Mouse (Mus musculus) urinary bladder, adult 18-20 months (tissue): ENCODE measurements around the gene Anapc2.
"Not testable (repeated sequence)": the region's sequence is repeated elsewhere in the genome, so short reads cannot be mapped to it uniquely, and the experiment has no call there.

Experiments
- DNase-seq, 2 experiments: peaks; one replicate each; pipeline ENCODE4 v3.0.0; 2022; ENCODE audit warnings: low spot score in 2 of 2, mixed read lengths in 2 of 2

The Anapc2 gene

DNA sequence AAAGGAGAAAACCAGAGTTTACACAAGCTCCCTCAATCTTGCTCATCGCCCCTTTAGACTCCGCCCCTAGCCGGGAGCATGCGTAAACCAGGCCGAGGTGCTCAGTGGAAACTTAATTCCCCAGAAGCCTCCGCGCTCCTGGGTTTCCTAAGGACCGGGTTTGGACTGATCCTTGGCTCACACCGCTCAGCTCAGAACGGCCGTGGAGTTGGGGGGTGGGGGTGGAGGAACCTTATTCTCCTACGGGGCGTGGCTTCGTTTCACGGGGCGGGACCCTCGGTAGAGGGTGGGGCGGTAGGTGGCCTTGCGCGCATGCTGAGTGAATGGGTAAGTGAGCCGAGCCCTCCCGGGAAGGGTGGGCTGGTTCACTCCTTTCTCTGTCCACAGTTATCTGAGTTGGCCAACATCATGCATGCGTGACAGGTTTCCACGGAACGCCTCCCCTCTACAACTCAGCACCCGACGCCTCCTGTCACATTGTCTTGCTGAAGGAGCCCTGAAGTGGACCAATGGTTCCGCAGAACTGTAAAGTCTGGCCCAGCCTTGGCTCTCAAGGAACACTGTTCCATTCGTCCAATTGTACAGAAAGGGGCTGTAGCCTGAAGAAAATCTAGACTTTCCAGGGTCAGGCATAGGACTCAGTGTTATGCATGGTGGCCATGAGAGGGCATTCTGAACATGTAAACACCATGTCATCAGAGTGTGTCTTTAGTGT lies 31.4 kb upstream of the Anapc2 start:
- peak in 1 of 2 experiments; percentile 59 for DNase-seq

DNA sequence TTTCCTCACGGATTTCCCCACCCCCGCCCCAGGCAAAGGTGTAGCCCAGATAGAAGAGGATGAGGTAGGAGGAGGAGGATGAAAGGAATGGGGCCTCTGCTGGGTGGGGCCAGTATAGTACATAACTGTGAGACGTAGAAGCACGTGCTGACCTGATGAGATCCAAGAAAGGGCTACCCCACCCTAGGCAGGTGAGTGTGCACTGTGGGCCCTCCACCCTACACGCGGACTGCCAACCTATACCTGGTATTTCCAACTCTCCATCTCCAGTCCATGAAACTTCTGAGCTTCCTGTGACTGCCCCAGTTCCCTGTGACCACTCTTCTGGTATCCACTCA lies 30.9 kb upstream of the Anapc2 start:
- DNase-seq: no peak

DNA sequence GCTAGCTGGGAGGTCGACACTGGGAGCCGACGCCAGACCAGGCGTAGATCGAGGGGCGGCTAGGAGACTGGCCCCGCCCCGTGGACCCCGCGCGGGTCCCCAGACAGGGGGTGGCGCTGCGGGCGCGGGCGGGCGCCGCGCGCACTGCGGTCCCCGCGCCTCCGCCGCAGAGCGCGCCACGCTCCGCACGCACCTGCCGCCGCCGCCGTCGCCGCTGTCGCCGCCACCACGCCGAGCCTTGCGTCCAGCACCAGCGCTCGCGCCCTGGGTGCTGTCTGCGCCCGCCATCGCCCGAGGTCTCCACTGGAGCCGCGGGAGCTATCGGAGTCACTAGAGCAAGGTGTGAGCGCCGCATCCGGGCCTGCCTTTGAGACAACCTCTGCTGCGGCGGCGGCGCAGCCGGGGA lies 30.2 kb upstream of the Anapc2 start, which contains the start of the genes Rnf208 and Cysrt1:
TSS of gene Rnf208 (plus strand) at position 155 of the 406 bp plus-strand sequence.
TSS of gene Cysrt1 (minus strand) at position 352 of the 406 bp plus-strand sequence.
- DNase-seq: no peak

DNA sequence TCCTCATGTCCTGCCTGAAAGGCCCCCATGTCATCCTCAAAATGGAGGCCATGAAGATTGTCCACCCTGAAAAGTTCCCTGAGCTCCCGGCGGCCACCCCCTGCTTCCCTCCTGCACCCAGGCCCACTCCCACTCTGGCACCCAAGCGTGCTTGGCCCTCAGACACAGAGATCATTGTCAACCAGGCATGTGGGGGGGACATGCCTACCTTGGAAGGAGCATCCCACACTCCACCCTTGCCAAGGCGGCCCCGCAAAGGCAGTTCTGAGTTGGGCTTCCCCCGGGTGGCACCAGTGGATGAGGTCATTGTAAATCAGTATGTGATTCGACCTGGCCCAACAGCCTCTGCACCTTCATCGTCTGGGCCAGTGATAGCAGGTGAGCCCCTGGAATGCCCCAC lies 28.9 kb upstream of the Anapc2 start:
- DNase-seq: no peak

DNA sequence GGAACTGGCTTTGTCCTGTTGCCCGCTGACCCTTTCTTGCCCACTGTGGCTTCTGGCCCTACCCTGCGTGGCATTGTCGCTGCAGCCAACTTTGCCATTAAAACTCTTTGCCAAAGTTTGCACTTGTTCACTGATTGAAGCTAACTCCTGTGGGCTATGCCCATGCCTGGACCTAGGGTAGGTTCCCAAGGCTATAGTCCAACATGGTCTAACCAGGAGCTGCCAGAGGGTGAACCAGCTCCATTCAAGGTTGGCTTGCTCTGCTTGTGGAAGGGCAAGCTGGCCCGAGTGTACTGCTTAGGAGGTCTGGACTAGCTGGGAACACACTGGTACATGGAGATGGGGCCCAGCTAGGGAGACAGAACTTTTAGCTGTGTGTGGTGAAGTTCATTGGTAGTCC lies 28.1 kb upstream of the Anapc2 start:
- DNase-seq: no peak

DNA sequence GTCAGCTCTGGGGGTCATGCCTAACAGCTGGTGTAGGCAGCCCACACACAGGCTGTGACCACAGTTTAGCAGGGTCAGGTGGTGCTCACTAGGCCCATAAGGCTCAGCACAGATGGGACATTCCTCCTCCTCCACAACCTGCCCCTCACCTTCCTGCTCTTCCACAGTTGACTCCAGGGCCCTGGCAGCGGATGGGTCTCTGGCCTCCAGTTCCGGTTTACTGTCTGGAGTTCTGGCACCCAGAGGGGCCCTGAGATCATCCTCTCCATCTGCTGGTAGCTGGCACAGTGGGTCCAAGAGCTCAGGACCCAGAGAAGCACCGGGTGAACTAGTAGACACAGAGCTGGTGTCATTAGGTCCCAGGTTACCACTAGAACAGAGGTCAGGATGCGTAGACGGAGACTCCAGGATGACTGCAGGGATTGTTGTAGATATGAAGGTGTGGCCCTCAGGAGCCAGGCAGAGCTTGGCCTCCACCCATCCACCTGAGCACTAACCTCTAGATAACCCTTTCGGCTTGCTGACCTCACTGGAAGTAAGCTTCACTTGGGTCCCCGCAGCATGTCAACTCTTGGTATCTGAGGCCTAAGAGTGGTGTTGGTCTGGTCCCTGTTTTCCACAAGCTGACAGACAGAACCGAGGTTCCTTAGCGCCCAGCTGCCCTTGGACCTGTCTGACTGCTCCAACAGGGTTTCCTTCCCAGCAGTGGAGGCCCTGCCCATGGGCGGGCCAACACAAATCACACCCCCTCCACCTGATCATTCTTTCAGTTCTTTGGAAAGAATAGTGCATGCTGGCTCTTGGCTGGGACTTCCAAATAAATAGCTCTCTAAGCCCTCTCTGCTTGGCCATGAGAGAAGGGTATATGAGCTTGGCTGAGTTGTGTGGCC lies 25.9 kb upstream of the Anapc2 start, which contains the start of gene AL732309.1:
TSS of gene AL732309.1 (minus strand) at position 681 of the 890 bp plus-strand sequence.
- DNase-seq: peak in 1 of 2 experiments; percentile 52

DNA sequence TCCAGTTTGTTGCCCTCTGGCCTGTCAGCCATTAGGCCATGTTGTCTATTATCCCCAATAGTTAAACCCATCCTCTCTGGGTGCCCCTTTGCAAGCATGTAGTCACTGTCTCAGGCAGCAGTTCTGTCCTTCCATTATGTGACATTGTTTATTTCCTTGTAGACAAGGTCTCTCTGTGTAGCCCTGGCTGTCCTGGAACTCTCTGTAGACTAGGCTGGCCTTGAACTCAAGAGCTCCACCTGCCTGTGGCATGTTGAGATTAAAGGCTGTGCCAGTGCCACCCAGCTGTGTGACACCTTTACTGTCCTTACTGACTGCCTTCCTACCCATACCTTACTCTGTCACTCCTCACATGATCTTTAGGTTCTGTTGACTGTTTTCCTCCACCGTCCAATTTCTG lies 19.9 kb upstream of the Anapc2 start:
- DNase-seq: no peak

DNA sequence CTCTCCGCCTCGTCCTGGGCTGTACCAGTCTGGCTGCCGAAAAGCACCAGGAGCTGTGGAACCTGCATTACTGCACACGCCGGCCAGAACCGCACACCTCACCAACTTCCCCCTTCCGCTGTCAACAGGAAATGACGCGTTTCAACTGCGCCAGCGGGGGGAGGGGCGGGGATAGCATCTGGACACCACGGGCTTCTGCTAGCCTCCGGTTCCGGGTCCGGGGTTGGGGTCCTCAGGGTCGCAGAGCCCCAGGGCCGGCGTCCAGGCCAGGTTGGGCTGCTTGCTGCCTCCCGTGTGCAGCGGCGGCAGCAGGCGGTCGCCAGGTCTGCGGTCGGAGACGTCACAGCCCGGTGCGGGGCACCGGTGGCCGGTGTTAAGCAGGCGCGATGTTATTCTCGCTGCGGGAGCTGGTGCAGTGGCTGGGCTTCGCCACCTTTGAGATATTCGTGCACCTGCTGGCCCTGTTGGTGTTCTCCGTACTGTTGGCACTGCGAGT lies 16.9 kb upstream of the Anapc2 start, which contains the start of gene Tmem203:
TSS of gene Tmem203 (plus strand) at position 156 of the 496 bp plus-strand sequence.
- DNase-seq: peak; percentile 77 to 86

DNA sequence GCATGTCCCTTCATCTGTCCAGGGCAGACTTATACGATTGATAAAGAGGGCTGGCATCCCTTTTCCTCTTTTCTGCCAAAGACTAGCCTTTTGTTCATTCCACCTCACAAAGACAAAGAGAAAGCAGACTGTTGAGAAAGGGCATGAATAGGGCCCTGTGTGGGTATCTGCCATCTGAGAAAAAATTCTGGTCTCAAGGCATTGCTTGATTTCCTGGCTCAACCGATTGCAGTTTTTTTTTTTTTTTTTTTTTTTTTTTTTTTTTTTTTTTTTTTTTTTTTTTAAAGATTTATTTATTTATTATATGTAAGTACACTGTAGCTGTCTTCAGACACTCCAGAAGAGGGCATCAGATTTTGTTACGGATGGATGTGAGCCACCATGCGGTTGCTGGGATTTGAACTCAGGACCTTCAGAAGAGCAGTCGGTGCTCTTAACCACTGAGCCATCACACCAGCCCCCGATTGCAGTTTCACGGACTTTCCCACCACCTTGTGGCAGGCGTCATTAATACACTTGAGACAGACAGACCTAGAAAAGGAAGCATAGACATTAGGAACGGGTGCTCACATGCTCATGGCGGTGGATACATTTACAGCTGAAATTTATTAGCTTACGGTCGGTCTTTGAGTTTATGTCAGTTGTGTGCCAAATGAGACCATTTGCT lies 15.7 kb upstream of the Anapc2 start:
- DNase-seq: not testable (repeated sequence)

DNA sequence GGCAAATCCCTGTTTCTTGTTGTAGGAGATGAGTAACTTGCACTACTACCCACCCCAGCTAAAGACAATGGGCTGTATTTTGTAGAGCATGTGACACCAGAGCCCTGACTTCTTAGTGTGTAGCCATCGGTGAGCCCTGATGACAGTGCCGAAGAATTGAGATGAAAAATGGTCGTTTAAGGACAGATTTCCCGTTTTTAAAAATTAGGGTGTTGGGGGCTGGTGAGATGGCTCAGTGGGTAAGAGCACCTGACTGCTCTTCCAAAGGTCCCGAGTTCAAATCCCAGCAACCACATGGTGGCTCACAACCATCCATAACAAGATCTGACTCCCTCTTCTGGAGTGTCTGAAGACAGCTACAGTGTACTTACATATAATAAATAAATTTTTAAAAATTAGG lies 15.0 kb upstream of the Anapc2 start:
- DNase-seq: not testable (repeated sequence)

DNA sequence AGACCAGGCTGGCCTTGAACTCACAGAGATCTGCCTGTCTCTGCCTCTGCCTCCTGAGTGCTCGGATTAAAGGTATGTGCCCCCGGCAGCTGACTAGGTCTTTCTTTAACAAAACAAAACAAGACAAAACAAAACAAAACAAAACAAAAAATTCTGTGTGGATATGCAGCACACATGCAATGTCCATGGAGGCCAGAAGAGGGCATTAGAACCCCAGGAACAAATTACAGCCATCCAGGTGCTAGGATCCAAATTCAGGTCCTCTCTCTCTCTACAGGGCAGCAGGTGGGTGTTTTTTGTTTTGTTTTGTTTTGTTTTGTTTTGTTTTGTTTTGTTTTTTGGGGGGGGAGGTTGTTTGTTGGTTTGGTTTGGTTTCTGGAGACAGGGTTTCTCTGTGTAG lies 13.4 kb upstream of the Anapc2 start:
- no peak for DNase-seq

DNA sequence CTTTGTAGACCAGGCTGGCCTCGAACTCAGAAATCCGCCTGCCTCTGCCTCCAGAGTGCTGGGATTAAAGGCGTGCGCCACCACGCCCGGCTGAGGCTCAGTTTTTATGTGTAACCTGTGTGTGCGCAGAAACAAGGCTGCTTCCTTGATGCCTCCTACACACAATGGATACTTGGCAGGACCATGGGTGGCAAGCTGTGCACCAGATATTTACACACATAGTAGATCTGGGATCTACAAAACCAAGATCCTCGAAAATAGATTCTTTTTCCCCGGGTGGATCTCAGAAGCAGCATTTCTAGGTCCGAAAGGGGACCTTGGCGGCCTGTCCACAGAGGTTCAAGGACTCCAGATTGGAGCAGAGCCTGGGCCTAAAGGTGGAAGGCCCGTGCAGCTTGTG lies 10.4 kb upstream of the Anapc2 start:
- no peak for DNase-seq

DNA sequence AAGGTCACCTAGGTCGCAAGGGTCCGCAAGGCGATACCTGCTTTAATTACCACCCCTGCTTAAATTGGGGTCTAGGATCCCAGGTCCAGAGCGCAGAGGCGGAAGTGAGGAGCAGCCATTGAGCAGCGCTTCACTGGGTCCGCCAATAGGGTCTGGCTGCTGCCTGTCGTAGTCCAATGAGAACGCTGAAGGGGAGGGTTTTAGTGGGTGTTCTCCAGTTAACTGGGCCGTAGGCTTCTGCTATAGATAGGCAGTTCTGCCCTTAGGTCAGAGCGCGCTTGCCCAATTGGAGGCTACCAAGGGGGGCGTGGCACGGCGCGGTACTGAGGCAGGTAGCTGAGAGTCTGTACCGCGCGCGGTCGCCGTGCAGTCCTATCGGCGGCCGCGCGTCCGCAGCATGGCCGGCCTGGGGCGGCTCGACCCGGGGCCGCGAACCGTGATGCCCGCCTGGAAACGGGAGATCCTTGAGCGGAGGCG lies 9.9 kb upstream of the Anapc2 start, which contains the start of gene Tprn:
TSS of gene Tprn (plus strand) at position 328 of the 477 bp plus-strand sequence.
- peak; percentile 86 to 91 for DNase-seq

DNA sequence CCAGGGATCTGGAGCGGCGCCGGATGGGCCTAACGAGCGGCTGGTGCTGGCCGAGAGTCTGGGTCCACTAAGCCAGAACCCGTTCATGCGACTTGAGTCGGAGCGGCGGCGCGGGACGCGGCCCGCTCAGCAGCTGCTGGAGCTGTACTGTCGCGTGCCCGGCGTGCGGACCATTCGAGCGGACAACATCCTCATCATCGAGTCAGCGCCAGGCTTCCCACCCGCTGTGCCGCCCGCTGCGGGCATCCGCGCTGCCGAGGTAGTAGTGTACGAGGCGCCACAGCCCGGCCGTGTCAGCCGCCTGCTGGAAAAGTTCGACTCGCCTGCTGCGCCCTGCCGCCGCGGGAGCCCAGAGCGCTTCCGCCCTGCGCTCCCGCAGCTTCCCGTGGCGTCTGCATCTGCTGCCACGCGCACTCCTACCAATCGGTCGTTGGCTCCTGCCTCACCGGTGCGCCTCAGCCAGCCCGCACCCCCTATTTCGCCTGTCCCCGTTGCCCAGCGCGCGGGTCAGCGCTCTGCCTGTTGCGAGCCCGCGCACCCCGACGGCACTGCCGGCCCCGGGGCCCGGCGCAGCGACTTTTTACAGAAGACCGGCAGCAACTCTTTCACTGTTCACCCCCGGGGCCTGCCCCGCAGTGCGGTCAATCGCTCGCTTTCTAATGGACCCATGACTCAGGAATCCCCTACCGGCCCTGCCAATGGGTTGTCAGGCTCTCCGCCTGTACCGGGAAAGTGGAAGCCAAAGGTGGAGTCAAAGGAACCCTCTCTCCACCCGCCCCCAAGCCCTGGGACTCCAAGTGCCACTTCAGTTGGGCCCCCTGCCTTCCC lies 9.3 kb upstream of the Anapc2 start:
- no peak for DNase-seq

DNA sequence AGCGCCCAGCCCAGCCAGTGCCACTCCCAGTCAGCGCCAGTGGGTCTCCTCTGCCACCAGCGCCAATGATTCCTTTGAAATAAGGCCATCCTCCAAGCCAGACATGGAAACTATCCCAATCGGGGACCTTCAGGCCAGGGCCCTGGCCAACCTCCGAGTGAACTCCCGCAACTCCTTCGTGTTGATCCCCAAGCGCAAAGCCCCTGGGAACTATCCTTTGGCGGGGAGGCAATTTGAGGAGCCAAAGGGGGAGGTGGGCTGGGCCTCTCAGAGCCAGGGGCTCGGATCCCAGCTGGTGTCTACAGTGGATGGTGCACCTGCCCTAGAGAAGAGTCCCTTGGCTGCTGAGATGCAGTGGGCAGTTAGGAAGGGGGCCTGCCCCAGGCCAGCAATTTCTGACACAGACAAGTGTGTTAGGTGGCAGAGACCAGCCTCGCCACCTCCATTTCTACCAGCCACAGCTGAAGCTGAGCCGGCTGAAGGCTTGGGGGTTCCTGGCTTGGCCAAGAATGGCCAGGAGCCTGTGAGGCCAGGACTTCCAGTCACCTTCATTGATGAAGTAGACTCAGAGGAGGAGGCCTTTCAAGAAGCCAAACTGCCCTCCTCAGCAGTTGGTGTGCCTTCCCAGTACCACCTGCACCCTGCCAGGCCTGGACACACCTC lies 8.5 kb upstream of the Anapc2 start:
- DNase-seq: no peak

DNA sequence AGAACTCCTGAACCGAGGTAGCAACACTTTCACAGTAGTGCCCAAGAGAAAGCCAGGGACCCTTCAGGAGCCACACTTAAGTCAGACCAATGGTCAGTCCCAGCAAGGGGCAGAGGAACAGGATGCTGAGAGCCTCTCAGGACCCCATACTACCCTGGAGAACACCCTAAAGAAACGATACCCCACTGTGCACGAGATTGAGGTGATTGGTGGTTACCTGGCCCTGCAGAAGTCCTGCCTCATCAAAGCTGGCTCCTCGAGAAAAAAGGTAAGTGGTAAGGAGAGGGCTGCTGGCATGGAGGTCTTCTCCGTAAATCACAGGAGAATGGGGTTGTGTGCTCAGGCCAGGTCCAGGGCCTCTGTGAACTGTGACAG lies 8.0 kb upstream of the Anapc2 start:
- no peak for DNase-seq

DNA sequence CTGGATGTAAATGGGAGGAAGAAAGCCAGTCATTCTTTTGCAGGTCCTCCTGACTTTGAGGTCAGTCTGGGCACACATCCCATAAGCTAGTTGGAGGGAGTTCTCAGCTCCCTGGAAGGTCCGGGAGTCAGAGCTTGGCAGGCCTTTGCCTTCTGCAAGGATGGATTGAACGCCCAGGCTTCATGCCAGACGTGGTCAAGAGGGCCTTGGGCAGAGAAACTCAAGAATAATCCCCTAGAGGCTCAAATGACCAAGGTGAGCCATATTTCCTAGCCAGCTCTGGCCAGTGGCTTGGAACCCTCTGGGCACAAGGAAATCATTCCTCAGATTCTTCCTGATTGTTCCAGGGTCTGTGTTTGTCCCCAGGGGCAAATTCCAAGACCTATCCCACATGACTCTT lies 7.4 kb upstream of the Anapc2 start:
- no peak for DNase-seq

DNA sequence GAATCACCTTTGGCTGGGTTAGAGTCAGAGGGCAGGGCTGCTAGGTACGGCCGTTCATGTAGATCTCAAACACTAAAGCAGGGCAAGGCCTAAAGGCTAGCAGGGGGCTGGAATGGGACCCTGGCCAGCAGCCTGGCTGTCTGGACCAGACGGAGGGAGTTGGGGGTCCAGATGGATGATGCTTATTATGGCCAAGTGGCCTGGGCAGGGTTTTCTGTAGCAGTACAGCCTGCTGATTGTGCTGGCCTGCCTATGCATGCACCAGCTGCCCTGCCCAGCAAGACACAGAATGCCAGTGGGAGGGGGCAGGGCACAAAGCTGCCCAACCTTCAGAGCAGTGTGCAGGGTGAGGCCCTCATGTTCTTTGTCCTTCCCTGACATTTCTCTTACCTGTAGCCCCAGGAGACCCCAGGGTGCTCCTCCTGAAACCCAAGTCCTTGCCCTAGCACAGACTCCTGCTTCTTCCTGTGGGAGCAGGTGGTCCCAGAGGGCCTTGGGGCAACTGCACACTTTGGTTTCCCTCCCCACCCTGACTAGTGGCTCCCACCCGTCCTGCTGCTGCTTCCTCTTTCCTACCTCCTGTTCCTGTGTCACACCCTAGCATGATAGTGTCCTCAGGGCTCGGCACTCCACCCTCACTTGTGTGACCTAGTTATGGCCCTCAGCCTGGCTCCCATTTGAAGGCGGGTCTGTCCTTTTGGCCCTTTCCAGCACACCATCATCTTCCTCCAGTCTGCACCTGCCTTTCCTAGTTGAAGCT lies 6.2 kb upstream of the Anapc2 start:
- peak in 1 of 2 experiments; percentile 57 for DNase-seq

DNA sequence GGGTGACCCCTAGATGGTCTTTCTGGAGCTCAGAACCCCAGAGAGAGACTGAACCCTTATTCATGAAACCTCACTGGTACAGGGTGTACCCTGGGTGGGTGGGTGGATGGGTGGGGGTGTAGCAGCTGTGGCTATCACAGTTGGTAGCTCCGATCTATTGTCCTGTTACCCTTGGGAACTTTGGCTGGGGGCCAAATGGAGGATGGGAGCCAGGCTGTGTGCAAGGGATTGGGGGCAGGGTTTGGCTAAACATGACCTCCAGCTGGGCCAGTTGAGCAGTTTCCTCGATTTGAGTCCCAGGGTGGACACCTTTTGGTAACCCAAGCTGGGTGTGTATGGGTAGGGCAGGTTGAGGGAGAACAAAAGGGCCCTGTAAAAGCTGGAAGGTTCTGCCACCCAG lies 5.6 kb upstream of the Anapc2 start:
- DNase-seq: no peak

DNA sequence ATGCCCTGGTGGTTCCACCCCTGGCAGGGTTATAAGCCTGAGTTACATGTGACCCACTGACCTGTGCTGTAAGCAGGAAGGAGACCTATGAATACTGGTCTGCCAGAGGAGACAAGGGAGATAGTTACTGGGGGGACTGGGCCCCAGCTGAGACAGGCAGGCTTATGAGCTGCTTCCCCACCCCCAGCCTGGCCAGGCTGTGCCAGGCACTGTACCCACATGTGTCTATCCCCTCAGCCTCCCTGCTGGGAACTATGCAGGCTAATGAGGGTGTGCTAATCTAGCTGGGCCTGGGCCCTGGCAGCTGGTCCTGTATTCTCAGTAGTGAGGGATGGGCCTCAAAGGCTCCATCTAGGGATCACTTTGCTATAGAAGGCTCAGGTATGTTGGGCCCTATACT lies 5.0 kb upstream of the Anapc2 start:
- DNase-seq: no peak
